Mouse (Mus musculus): ENCODE data around the gene Gsg1l2.

The Gsg1l2 gene

DNA sequence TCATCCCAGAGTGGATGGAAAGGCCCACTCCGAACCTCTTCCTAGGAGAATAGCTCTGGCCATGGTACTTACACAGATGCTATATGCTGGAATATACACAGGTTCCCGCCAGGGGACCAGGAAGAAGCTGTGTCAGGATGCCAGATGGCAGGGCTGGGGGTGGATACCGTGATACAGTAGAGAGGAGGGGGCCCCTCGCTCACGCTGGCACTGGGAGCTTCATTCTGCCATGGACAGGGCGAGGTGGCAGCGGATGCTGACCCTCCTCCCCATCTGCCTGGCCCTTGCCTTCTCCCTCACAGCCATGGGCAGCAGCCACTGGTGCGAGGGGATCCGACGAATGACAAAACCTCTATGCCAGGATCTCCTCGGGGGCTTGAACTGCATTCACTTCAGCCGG is at the start of gene Gsg1l2:
Gene Gsg1l2 (plus strand): TSS at position 230 of the 400 bp plus-strand sequence.
- no peak for DNase-seq

DNA sequence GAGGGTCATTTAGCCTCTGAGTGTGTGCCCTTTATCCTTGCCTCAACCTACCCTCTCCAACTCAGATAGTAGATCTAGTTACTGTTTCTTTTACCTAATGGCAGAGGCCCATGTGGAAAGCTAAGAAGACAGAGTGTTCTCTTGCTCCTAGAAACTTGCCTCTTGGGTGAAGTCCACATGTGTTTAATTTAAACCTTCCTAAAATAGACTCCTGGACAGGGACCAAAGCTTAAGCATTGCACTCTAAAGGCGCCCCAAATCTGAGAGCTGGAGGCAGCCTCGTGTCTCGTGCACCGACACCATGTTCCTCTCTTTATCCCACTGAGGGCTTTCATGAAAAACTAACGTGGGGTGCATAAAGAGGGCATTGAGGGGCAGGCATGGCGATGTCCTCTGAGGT is 47.3 kb upstream of the Gsg1l2 start:
- DNase-seq, result no peak

DNA sequence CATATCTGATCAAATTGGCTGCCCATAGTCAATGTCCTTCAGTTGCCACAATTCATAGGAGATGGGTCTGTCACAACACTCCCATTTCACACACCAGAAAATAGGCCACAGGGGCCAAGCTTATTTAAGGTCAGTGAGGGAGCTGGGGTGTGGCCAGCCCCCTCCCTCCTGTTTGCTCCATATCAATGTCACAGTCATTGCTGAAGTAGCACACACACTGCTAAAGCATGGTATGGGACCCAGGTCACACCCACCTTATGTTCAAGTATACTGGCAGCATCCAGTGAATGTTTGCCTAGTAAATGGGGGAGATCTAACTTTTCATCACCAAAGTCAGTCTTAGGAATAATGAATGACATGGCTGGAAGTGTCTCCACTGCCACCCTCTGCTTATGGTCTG is 45.7 kb upstream of the Gsg1l2 start:
- DNase-seq, result no peak

DNA sequence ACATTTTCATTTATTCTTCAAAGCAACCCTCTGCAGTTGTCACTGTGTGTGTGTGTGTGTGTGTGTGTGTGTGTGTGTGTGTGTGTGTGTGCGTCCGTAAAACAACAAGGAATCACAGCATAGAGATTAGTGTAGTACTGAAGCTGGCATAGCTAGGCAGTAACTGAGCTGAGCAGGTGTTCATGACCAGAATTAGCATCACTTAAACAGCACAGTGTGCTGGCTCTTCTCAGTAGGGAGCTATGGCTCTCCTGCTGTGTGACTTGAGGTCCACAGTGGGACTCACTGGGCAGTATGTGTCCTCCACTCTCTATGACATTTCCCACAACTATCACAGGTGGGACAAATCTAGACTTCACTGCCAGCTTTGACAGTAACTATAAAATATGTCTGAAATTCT is 43.4 kb upstream of the Gsg1l2 start:
- no peak for DNase-seq

DNA sequence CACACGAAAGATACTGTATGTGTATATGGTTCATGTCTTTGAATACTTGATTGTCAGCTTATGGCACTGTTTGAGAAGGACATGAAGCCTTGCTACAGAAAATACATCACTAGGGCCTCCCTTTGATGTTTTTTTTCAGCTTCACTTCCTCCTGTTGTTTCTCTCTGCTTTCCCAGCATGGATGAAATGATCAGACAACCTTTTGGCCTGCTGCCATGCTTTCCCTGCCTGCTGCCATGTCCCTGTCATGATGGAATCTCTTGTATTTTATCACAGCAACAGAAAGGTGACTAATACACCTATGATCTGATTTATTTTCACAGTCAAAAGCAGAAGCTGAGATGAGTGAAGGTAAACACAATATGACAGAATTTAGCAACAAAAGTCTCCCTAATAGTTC is 40.7 kb upstream of the Gsg1l2 start:
- no peak for DNase-seq

DNA sequence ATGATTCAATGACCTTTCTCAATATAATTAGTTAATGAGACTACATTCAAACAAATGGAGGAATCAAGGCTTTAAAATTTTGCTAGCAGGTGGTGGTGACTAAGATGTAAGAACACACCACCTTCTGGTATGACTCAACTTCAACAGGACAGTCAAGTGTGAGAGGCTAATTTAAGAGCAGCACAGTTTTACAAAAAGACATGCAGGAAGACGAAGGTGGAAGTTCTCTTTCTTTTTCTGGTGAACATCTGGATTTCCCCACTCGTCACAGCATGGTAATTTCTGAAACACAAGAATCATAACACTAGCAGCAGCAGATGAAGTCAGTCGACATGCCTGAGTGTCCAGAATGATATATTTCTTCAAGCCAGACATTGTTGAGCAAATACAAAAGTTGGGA is 39.8 kb upstream of the Gsg1l2 start:
- peak; percentile 23 for DNase-seq

DNA sequence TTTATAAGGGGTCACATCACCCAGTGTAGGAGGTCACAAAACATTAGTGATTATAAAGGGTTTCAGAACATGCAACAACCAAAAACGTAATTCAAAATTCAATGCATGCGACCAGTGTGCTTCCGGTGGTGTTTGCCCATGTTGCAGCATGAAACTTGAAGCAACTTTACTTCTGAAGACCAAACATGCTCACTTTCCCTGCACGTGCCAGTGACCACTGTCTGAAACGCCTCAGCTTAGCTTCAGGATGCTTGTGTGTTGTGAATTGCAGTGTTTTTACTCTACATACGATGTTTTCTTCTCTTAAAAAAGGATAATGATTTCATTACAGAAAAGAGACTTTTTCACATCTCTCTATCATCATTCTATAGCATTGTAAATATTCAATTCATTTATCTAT is 36.1 kb upstream of the Gsg1l2 start:
- DNase-seq, result no peak

DNA sequence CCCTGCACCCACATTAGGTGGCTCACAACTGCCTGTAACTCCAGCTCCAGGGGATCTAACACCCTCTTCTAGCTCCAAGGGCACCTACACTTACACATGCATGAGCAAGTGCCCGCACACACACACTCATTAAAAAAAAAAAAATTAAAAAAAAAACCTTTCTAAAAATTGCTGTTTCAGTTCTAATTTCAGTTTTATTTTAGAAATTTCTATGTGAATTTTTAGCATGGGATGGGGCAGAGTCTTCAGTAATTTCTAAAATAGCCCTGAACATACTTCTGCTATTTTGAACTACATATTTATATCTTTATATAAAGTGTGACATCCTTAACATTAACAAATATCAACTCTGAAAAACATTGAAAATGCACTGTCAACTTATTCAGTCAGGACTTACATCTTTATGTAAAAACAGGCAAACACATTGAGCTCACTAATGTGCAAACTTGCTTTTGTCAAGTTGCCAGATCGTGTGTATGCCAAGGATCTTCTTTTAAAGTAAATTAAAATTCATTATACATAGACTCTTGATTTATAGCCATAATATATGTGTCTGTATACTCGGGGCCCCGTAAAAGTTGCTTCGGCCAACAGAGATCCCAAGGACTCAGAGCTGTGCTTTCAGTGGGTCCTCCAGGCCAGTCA is 35.4 kb upstream of the Gsg1l2 start:
- DNase-seq, result no peak

DNA sequence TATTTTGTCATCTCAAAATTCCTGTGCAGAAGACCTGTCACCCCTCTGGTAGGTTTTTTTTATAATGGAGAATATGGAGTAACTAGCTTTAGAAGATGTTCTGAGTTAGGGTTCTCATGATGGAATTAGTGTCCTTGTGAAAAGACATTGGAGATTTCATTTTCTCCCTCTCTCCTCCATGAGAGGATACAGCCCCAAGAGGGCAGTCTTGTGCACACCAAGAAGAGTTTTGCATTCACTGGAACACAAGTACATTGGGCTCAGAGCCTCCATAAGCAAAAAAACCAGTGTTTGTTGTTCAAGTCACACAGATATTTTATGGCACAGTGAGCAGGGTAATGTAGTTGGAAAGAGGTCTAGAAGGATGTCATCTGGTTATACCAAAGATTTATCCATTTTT is 32.8 kb upstream of the Gsg1l2 start:
- DNase-seq, result no peak

DNA sequence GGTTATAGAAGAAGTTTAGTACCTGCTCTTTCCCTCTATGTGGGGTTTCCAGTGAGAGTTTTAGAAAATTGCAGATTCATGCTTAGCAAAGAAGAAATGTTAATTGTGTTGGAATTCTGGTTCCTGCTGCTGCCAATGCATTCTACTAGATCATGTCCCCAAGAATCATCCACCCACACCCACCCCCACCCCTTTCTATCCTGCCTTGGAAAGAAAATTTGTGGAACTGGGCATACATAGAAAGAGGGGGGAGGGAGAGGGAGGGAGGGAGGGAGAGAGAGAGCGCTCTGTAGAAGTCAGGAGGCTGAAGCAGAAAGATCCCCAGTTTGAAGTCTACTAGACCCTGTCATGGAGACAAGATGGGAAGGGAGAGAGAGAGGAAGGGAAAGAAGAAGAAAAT is 18.1 kb upstream of the Gsg1l2 start:
- no peak for DNase-seq

DNA sequence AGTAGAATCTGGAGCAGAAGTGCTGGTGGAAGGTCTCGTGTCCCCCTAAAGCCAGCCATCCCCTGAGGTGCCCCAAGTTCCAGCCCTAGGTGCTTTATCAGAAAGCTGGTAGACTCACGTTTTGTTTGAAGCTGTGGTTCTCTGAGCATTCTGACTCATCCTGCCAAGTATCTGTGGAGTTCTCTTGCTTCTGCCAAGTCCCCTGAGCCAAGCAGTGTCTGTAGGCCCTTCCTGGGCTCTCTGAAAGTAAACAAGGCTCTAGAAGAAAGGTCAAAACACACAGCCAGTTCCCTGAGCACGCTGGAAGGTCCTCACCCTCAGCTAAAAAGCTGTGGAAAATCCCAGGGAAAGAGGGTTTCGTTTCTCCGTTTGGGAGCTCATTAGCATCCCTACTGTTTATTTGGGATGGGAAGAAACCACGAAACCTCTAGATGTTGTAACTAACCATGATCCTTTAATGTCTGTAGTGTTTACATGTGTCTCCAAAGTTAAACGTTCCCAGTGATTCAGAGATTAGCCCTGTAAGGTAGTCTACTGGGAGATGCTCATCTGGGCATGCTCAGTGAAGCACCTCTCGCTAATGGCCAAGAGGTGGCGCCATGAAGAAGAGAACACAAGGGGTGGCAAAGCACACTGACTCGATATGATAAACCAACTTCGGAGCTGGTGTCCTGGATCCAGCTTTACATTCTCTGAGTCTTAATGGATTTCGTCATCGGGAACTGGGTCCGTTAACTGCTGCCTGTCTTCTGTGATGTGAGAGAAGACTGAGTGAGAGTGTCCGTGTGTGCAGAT is 16.8 kb upstream of the Gsg1l2 start:
- DNase-seq, result peak; percentile 17

DNA sequence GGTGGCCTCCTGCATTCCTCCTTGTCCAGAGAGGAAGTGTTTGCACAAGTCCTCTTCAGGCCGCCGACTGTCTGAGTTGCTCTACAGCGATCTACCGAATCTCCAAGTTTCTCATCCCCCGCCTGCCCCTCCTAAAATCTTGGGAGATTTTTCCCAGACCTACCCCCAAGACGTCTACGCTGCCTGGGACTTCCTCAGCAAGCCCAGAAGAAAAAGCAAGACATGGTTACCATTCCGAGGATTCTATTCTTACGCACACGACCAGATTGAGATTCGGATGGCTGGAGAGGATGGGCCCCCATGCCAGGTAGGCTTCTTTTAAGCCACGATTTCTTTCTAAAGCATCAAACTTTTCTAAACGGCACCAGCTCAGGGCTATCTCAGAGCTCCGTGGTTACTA is 3.4 kb upstream of the Gsg1l2 start, which contains the start of gene Glp2r:
Gene Glp2r (minus strand): TSS at position 101 of the 400 bp plus-strand sequence.
- no peak for DNase-seq

DNA sequence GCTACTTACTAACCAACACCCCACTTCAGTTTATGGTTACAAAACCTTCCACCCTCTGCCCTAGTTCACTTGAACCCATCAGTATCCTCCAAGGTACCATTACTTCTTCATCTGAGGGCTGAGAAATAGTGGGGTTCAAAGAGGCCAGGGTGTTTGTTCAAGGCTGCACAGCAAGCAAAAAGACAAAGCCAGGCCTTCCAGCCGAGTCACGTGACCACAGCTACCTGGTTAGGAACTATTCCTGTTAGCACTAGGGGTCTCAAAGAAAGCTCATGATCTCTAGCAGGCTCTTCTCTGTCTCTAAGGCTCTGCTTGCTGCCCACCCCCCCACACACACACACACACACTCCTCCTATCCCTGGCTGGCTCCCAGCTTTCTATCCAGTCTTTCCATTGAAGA is 2.7 kb upstream of the Gsg1l2 start:
- no peak for DNase-seq

DNA sequence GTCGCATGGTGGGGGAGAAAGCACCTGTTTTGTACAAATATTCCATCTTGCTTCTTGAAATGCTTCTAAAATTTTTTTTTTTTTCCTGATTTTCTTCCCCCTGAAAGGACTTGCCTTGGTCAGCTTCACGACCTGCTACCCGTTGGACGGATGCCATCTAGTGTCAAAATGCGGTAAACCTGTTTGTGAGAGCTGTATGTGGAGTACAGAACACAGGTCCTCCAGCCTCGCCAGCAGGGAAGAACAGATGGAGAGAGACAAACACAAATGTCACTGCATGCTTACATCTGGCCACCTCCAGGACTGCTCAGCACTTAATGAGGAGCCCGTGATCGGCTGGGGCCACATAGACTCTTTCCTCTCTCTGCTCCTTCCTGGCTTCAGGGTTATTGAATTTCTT is 1.8 kb upstream of the Gsg1l2 start:
- DNase-seq, result peak; percentile 51

DNA sequence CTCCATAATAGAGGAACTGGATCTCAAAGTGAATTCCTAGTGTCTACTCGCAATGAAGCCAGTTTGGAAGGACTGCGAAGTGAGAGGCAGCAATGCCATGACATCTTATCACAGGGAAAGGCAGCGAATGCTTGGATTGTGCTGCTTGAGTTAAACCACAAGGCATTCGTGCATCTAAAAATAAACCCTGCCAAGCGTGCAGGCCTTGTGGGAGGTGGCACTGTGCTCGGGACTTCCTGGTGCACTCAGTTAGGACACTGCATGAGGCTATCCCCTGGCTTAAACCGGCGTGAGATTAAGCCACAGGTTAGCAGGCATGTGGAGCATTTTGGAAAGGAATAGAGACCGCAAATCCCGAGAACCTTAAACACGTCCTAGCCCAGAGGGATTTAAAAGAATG is 15.8 kb downstream of the Gsg1l2 start:
- no peak for DNase-seq

DNA sequence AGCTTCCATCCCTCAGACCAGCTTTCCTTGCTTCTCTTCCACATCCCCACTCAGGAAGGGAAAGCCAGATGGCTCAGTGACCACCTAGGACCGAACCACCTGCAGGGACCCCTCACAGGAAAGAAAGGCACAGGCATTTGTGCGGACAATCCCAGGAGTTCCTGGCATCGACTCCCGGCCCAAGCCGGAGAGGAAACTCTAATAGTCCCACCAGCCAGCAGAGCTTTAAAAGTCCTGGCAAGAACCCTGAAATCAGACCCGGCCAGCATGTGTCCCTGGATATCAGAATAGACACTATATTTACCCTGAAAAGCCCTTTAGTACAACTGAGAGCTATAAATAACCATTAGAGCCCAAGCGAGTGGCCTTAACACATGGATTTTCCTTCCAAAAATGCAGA is 23.5 kb downstream of the Gsg1l2 start, which contains the start of gene Dhrs7c:
Gene Dhrs7c (plus strand): TSS at position 257 of the 400 bp plus-strand sequence.
- DNase-seq, result no peak

DNA sequence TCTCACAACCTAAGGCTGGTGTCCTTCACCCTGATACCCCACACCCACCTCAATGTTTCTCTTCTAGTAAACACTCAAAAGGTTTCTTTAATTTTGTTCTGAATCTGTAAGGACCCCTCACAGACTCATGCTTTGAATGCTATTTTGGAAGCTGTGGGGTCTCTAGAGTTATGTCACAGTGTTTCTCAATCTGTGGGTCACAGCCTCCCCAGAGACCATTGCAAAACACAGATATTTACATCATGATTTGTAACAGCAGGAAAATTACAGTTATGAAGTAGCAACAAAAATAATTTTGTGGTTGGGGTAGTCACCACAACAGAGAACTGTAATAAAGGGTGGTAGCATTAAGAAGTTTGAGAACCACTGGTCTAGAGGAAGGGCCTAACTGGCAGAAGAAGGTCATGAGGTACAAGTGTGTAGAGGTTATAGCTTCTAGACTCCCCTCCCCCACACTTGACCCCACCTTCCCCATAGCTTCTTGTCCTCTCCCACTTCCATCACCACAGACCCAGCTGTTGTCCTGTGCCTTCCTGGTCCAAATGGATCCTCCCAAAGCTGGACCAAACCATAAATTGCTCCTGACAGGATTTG is 25.8 kb downstream of the Gsg1l2 start:
- no peak for DNase-seq

DNA sequence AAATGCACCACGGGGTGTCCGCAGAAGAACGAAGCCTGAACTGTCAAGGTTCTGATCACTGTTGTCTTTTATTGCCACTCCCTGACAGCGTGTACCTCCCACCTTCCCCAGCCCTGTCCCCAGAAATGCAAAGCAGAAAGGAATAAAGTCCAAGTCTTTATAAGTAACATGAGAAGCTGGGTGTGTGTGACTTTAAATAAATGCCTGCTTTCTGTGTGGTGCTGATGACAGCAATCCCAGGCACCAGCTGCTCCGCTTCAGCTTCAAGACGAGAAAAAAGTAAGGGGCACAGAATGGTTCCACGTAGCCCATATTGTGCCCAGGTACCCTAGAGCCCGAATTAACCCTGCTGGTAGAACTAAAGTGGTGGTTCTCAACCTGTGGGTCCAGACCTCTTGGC is 26.8 kb downstream of the Gsg1l2 start:
- DNase-seq, result no peak

DNA sequence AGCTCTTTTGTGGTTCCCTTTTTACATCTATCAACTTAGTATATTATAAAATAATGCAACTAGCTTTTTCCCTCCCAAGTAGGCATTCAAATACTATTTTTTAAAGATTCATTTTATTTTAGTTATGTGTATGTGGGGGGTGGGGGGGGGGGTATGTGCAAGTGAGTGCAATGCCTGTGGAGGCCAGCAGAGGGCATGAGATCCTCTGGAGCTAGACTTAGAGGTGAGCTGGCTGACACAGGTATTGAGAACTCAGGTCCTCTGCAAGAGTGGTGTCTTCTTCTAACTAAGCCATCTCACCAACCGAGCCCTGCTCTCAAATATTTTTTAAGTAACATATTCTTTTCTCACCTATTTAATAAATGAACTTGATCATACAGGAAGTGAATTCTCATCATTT is 31.1 kb downstream of the Gsg1l2 start:
- no peak for DNase-seq

DNA sequence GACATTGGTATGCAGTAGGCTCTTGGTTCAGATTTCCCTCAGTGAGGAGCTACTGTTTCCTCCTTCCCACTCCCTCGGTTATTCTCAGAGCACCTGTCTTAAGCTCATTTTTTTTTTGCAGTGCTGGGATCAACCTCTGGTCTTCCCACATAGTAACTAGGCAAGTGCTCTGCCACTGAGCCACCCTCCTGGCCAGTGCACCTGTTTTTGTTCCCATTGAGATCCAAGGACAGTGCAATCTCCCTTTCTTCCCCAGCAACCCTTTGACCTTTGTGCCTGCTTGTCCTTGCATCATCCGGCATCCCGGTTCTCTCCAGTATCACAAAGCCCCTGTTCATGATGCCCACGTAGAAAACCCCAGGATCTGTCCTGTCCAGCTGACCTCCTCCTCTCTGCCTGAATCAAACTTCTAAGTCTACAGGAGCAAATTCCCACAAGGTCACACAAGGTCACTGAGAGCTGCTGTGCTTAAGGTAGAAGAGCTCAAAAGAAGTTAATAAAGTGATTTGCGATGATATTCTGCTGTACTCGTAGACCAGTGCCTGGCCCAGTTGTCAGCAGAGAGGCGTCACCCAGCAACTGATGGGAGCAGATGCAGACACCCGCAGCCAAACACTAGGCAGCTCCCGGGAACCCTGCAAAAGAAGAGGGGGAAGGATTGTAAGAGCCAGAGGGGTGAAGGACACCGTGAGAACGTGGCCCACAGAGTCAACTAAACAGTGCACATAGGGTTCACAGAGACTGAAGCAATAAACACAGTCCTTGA is 32.6 kb downstream of the Gsg1l2 start:
- no peak for DNase-seq

DNA sequence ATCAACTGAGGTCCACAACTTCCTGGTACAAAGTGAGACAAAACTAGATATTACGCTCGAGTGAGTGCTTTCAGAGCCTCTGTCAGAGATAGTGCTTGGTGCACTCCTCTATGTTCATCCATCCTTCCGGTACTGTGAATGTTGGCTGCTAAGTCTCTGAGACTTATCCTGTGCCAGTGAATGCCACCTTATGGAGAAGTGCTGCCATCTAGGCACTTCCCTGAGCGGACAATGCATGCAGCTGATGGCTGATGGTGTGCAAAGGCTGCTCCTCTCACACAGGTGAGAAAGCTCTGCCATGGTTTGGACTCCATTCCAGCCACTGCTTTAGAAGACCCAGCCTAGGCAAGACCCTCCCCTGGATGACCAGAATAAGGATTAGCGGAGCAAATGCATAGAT is 33.6 kb downstream of the Gsg1l2 start:
- DNase-seq, result peak; percentile 16

DNA sequence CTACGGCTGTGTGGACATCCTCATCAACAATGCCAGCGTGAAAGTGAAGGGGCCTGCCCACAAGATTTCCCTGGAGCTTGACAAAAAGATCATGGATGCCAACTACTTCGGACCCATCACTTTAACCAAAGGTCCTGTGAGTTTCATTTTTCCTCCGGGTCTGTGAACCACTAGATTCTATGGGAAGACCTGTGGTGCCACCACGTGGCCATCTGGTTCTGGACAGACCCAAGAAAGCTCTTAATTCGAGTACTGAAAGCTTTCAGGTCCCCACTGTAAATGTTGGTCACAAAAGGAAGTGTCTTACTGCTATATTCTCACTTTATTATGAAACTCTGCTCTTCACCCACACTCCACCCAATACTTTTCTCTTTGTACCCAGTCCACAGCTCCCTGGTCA is 37.1 kb downstream of the Gsg1l2 start:
- DNase-seq, result no peak

DNA sequence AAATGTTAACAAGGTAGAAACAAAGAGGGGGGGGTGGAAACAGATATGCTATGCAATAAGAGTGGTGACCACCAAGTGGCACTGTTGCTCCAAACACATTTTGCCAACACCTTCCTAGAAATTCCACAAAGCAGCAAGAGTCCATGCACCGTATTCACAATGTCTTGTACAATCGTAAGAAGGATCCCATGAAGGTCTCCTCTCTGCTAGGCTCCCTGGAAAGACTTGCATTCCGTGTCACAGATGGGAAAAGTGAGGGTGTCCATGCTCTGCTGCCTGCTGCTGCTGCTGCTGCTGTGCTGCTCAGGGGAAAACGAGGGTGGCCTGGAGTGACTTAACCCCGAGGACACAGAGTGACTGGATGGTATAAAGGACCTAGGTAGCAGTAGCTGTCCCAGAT is 45.2 kb downstream of the Gsg1l2 start:
- DNase-seq, result peak; percentile 31

Data from right cerebral cortex, postnatal 25 days (tissue).